Mouse (Mus musculus): Measurements from ENCODE around the gene 6820408C15Rik.

GRCm38 (mm10) chr2:152459241-152459640 is 43.9 kb downstream of the 6820408C15Rik start:
- TF ChIP-seq POLR2A (IDR thresholded peaks at IDR 0.05; ENCODE audit: insufficient read length, low read depth) (no peak), TCF3 (IDR thresholded peaks at IDR 0.05; ENCODE audit: insufficient read length, low read depth) (no peak), MYOD1 (IDR thresholded peaks at IDR 0.05; ENCODE audit: control insufficient read depth in 1 of 3, insufficient read length in 2 of 3, low read depth in 2 of 3) (no peak), MYOG (IDR thresholded peaks at IDR 0.05; ENCODE audit: control insufficient read depth in 1 of 3, insufficient read depth in 1 of 3, insufficient read length in 2 of 3, low read depth in 2 of 3) (no peak), MAX (IDR thresholded peaks at IDR 0.05; ENCODE audit: low read depth) (no peak), USF1 (IDR thresholded peaks at IDR 0.05; ENCODE audit: low read depth) (no peak), POLR2AphosphoS2 (IDR thresholded peaks at IDR 0.05; ENCODE audit: insufficient read length, low read depth) (no peak), SRF (IDR thresholded peaks at IDR 0.05; ENCODE audit: control insufficient read depth, insufficient read length, low read depth) (no peak), E2F4 (IDR thresholded peaks at IDR 0.05; ENCODE audit: insufficient read depth) (no peak), CEBPB (IDR thresholded peaks at IDR 0.05; ENCODE audit: insufficient read depth, poor library complexity, severe bottlenecking) (peak; percentile 31; the same call in 1 of the 2 replicates)

Data from myocyte (in vitro differentiated cells).